Mouse (Mus musculus) hindlimb bud, embryonic 11.5 days (tissue): ENCODE results near the gene Catsper4.
A peak's percentile ranks its signal among the peaks of the same experiment; 100 is the strongest.

Experiments
- DNase-seq: peaks from one replicate; pipeline ENCODE4 v3.0.0-alpha.2; 2012; ENCODE audit warnings: low read depth, low spot score; ENCODE audit errors: extremely low spot score

The Catsper4 gene

DNA sequence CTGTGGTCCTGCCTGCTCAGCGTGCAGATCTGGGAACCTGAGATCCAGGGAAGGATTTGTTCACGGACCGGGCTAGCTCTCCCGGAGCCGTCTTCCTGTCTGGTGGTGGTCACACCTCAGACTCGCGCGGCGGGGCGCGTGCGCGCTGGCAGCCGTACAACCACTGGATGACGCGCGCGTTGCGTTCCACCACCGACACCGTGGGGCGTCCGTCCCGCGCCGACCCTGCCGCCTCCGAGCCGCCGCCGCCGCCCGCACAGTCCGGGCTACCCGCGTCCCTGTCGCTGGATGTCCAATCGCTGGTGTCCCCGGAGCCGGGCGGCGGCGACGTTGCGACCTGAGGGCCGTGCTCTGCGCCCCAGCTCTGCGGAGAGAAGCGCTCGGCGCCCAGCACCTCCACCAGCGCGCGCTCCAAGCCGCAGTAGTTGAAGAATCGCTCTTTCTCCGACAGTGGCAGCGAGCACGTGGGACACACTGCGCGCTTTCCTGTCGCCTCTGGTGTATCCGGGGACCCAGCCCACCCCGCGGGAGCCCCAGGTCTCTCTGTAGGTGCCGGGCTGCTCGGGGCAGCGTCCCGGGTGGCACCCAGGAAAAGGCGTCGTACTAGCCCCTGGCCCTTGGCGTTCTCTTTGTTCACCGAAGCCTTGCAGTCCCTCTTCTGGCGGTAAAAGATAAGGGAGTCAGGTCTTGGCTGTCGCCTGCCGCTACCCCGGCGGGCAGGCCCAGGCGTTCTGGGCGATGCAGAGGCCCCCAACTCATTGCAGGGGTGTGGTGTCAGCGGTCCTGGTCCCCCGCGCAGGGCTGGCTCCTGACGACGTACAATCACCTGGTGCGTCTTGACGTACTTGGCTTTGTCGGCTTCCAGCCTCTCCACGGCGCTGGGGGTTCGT is 24.3 kb upstream of the Catsper4 start:
- no peak for DNase-seq

GRCm38 (mm10) chr4:134250930-134251240 is 23.7 kb upstream of the Catsper4 start:
- no peak for DNase-seq

DNA sequence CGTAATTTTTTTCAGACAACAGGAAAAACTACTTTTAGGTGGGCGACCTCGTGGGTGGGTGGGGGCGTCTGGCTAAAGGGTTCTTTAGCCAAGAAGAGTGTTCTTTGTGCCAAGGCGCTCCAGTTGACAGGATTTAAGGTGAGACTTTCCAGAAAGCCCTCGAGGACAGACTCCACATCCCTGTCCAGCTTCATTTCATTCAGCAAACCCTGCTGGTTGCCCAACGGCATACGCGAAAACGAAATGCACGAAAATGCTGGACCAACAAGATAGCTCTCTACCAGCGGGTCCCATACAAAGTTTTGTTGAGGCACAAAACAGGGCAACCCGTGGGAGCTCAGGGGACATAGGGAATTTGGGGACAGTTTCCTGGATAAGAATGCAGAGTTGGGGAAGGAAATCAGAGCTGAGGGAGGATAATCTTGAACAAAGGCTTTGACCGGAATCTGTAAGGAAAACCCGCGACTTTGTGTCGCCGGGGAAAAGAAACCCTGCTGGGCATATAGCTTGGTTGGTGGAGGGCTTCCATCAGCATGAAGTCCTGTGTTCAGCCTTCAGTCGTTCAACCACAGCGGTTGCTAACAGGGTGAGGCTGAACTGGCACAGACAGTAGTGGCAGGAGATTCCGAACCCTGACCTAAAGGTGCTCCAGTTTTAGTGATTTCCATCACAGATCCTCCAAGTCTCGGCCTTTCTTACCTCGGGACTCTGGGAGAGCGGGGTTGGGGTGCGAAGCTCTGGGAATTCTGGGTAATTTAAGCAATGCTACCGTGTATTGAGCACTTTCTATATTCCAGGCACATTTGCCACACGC is 23.1 kb upstream of the Catsper4 start:
- DNase-seq = no peak

- no peak for DNase-seq
These were observed 22.5 kb upstream of the Catsper4 start for GRCm38 (mm10) chr4:134249651-134250050.

- DNase-seq = no peak
These were observed 19.6 kb upstream of the Catsper4 start, which contains the start of gene Gm30191 for GRCm38 (mm10) chr4:134246719-134247258. TSS of gene Gm30191 (plus strand) at chr4:134246935.

DNA sequence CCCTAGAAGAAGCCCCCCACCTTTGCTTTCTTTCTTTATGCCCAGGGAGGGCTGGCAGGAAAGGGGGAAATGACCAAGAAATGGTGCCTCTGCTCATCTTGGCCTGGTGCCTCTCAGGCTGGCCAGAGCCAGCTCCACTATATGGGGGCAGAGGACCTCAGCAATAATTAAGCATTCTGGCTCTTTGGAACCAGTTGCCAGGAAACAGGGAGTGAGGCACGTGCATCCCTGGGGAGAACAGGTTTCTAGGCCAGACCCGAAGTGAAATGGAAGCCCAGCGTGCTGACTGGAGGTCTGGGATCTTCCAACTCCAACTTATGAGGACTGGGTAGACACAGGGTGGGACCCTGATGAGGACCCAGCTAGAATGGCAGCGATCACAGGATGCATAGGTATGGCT is 19.1 kb upstream of the Catsper4 start:
- no peak for DNase-seq

DNA sequence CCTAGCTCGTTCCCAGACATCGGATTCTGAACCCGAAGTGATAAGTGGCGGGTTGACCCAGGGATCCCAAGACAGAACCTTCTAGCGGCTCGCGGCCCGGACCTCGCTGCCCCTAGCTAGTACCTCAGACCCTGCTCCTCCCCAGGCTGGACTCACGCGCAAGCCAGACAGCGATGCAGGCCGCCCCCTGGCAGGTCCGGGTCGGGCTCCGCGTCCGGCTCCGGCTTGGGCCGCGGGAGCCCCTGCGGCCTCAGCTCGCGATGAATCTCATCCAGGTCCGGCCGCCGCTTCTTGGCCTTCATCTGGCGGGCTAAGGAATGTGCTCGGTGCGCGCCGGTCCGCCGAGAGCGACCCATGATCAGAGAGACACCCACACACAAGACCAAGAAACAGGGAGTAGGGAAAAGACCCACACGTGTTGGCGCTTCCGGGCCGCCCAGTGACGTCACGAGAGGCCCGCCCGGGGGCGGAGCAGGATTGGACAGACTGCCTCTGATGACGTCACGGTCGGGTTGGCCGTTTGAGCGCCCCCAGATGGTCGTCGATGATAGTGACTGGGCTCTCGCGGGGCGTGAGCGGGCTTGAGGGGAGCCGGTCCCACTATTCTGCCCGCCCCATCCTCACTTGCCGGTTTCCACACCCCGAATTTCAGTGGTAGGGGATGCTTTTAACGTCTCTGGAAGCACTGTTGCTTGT is 18.1 kb upstream of the Catsper4 start, which contains the start of gene Zfp593:
TSS of gene Zfp593 (minus strand) at position 445 of the 696 bp plus-strand sequence.
- peak; percentile 75 for DNase-seq

DNA sequence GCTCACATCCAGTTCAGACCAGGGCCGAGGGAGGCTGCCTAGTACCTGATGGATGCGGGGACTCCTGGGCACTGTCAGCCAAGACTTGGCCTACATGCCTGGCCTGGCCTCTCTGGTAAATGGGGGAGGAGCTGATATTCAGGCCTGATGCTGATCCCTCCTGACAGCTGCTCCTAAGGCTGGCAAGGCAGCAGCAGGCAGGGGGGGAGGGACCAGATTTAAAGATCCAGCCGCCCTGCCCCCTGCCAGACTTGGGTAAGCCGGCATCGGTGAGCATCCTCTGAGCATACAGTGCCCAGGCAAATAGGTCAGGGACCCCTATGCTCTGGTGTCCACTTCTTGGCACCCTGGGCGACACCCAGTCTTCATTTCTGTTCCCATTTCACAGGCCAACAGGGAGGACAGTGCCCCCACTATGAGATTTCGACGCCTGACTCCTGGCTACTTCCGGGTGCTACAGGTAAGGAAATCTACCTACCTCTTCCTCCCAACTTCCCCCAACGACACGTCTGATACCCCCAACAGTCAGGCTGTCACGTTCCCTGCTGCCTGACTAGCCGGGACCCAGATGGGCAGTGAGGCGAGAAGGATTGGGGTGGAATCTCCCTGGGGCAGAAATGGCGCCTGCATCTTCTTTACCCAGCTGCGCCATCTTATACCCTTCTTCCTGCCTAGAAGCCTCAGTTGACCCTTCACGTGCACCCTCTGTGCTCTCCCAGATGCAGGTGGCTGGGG is 16.5 kb upstream of the Catsper4 start, which contains the start of gene E130218I03Rik:
TSS of gene E130218I03Rik (plus strand) at position 147 of the 735 bp plus-strand sequence.
- no peak for DNase-seq

- no peak for DNase-seq
These were observed 11.5 kb upstream of the Catsper4 start for GRCm38 (mm10) chr4:134238686-134239085.

DNA sequence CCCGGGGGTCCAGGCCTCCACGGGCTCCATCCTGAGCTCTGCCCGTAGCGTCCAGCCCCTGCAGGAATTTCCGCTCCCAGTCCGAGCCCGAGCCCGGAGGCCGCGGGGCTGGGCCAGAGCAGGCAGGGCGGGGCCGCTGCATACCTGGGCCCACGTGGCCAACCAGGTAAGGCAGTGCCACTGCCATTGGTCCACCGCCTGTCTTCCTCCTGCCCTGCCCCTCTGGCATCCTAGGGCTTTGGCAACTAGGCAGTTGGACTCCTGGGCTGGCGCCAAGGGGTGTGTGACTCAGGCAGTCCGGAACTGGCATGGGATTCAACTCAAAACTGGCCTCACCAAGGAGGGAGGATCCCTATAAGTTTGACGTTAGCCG is 11.1 kb upstream of the Catsper4 start, which contains the start of gene Cnksr1:
TSS of gene Cnksr1 (minus strand) at position 121 of the 373 bp plus-strand sequence.
- no peak for DNase-seq

- no peak for DNase-seq
These were observed 10.5 kb upstream of the Catsper4 start for GRCm38 (mm10) chr4:134237582-134238278.

- no peak for DNase-seq
These were observed 7.7 kb upstream of the Catsper4 start for GRCm38 (mm10) chr4:134234876-134235275.

DNA sequence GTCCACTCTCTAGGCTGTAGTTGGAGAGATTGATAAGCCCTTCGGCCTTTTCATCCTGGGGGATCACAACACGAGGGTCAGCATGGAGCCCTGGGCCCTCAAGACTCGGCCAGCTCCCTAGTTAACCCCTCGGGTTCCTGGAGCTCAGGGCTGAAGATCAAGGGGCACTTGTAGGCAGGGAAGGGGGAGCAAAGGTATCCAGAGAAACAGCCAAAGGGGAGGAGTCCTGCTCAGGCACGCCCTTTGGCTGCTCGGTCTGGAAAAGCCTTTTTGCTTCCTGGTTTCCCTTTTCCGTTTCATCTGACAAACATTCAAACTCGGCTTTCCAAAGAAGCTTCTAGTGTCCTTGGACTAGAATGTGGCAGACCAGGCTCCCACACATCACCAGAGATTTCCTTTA is 3.2 kb upstream of the Catsper4 start:
- no peak for DNase-seq

DNA sequence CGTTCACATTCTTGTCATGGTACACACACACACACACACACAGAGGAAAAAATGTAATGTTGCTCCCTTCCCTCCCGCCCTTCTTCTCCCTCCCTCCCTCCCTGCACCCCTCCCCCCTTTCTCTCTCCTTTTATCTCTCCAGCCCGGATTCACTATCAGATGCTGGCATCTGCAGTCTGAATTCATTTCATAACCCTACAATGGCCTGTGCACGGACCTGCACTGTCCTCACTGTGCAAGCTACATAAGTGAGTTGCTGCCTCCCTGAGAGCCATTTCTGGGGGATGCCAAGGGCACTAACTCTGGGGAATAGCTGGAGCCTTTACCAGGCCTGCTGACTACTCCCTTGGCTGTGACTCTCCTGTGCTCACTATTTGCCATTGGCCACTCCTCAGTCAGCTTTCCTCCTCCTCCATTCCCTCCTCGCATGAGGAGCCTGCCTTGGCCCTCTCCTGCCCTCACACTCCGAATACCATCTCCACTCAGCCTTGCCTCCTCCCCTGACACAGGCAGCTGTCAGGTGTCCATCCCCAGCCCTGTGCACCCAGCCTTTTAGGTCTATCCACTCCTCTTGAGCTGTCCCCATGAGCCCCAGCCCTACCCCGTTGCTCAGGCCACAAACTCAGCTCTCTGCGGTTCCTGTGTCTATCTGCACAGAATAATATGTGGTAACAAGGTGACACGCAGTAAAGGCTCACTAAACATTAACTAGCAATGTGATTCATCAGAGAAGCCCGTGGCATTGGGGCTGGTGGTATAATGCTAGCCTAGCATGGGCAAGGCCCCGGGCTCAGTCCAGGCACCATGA is 4.2 kb downstream of the Catsper4 start:
- no peak for DNase-seq

DNA sequence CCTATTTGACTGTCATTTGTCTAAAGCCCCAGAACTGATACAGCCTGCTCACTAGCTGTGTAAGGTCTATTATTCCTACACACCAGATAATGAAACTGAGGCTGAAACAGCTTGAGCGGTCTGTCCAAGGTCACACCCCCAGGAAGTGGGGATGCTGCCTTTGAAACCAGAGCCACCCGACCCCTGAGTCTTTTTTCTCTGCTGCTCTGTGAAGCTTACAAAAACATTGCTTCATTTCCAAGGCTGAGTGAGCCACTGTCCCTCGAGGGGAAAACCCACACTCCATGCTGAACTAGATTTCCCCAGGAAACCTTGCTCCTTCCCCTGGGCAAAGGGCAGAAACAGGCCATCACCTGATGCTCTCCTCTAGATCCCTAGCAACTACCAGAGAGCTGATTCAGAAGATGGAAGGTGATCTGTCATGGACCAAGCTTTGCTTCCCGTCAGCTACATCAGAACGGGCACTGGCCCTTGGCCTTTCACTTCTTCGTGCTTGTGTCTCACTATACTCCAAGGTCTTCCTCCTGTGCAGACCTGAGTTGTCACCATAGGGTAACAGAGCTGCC is 20.6 kb downstream of the Catsper4 start:
- no peak for DNase-seq

- no peak for DNase-seq
These were observed 23.8 kb downstream of the Catsper4 start for GRCm38 (mm10) chr4:134203340-134203896.

DNA sequence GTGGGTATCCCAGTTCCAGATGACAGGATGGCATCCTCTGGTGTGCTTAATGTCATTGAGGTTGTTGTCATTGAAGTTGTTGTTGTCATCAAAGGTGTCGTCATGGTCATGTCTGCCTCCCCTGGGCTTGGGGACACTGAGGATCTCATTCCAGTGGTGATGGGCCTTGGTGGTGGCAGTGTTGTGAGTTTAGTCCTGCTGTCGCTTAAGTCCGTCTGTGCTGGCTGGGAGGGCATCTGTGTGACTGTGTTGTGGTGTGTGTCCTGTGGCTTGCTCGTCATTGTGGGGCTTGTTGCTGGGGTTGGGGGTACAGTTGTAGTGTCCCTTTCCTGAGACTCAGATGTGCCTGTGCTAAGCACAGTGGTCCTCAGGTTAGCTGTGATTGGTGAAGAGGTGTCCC is 24.3 kb downstream of the Catsper4 start, which contains the start of gene Gm7534:
TSS of gene Gm7534 (minus strand) at position 101 of the 400 bp plus-strand sequence.
- DNase-seq = no peak

DNA sequence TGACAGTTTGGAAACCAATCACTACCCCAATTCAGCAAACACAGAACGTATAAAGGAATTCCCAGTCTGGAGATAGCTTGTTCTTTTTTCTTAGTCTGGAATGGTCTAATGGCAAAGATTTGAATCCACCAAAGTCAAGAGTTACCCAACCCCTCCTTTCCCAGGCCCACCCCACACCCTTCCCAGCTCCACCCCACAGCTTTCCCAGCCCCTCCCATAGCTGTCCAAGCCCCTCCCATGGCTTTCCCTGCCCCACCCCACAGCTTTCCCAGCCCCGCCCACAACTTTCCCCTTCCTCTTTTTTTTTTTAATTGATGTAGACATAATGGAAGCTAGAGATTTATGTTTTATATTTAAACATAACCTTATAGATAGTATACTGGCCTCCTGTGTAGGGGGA is 27.8 kb downstream of the Catsper4 start:
- DNase-seq = no peak
